Mouse (Mus musculus): Measurements from ENCODE around the gene Agfg1. TPM values are rescaled to one million over a fixed set of nuclear protein-coding genes. Genes with fewer than 3 reads are reported as not detected.

The Agfg1 gene
- 124 and 133 TPM in 2 replicates for polyA plus RNA-seq (2011; ENCODE audit: insufficient read depth, insufficient read length, low read depth, missing spikeins)

DNA sequence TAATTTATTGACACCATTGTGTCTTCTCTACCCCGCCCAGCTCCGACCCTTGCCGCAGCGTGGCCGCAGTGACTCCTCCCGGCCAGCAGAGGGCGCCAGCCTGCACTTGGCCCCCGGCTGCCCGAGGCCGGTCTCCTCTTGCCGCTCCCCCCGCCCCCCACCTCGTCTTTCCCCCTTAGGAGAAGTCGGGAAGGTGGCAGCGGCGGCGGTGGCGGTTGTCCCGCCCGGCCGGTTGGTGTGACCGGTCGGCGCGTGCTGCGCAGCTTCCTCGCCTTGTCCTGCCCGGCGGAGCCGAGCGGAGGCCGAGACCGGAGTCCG, at the start of gene Agfg1:
TSS of gene Agfg1 (plus strand) at position 188 of the 318 bp plus-strand sequence.
- H3K27me3 ChIP-seq (ENCODE audit: control insufficient read depth, insufficient read depth, low read length, poor library complexity, severe bottlenecking): no peaks in the 10 kb centered on the region
- peaks cover 13% of the 10 kb centered on the region for H3K36me3 ChIP-seq (ENCODE audit: control insufficient read depth, insufficient read depth, low read length, poor library complexity, severe bottlenecking)
- peak within 1 kb of the TSS; percentile 75 for H3K4me3 ChIP-seq (ENCODE audit: low read depth, low read length)
- peak within 1 kb of the TSS; percentile 90 for H3K9ac ChIP-seq (ENCODE audit: low read depth, poor library complexity, severe bottlenecking)
- TF ChIP-seq EP300 (IDR thresholded peaks at IDR 0.05; ENCODE audit: insufficient read depth, low read depth, low read length) (peak; percentile 64), CTCF (IDR thresholded peaks at IDR 0.05; ENCODE audit: low read depth, low read length) (peak; percentile 93), POLR2A (IDR thresholded peaks at IDR 0.05; ENCODE audit: insufficient read depth, low read length) (no peak)
- H3K4me1 ChIP-seq (ENCODE audit: control insufficient read depth, insufficient read depth, low read length): no peaks in the 10 kb centered on the region
- H3K27ac ChIP-seq (ENCODE audit: insufficient read depth, low read length): peak within 1 kb of the TSS; percentile 73
- H3K9me3 ChIP-seq (replicated peaks; ENCODE audit: control insufficient read depth, insufficient read depth, low read length, poor library complexity, severe bottlenecking): no peaks in the 10 kb centered on the region

DNA sequence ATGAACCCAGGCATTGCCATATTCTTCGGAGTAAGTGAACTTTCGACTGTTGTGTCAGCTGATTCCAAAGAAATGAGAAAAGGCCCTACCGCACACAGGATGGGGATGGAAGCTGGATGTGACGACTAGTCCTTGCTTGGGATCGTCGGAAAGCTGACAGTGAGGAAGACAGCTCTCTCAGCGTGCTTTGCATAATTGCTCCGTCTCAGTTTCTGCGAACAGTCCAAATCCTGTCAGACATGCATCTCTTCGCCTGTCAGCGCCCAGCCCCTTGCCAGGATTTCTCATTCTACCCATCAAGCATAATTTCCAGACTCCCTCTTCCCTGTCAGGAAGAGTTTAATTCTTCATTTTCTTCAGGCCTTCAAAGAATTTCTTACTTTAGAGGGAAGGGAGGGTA, 48.2 kb upstream of the Agfg1 start:
- H3K36me3 ChIP-seq (ENCODE audit: control insufficient read depth, insufficient read depth, low read length, poor library complexity, severe bottlenecking): no peaks in the 10 kb centered on the region
- no peaks in the 10 kb centered on the region for H3K4me1 ChIP-seq (ENCODE audit: control insufficient read depth, insufficient read depth, low read length)
- no peak for TF ChIP-seq CTCF (IDR thresholded peaks at IDR 0.05; ENCODE audit: low read depth, low read length)
- no peak for TF ChIP-seq POLR2A (IDR thresholded peaks at IDR 0.05; ENCODE audit: insufficient read depth, low read length)
- TF ChIP-seq EP300 (IDR thresholded peaks at IDR 0.05; ENCODE audit: insufficient read depth, low read depth, low read length): no peak
- H3K9ac ChIP-seq (ENCODE audit: low read depth, poor library complexity, severe bottlenecking): no peak overlapping the region
- no peaks in the 10 kb centered on the region for H3K9me3 ChIP-seq (replicated peaks; ENCODE audit: control insufficient read depth, insufficient read depth, low read length, poor library complexity, severe bottlenecking)
- no peak overlapping the region for H3K4me3 ChIP-seq (ENCODE audit: low read depth, low read length)
- no peak overlapping the region for H3K27ac ChIP-seq (ENCODE audit: insufficient read depth, low read length)
- H3K27me3 ChIP-seq (ENCODE audit: control insufficient read depth, insufficient read depth, low read length, poor library complexity, severe bottlenecking): no peaks in the 10 kb centered on the region

DNA sequence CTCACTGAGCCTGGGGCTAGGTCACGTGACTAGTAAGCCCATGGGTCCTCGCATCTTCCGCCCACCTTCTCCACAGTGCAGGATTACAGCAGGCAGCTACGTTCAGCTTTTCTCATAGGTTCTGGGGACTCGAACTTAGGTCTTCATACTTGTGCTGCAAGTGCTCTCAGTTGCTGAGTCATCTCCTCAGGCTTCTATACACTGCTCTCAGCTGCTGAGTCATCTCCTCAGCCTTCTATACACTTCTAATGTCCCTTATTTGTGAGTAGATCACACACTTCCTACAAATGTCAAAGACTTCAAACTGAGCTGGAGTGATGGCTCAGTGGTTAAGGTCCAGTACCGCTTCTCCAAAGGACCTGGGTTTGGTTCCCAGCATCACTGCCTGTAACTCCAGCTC, 47.0 kb upstream of the Agfg1 start:
- H3K9me3 ChIP-seq (replicated peaks; ENCODE audit: control insufficient read depth, insufficient read depth, low read length, poor library complexity, severe bottlenecking): no peaks in the 10 kb centered on the region
- no peak overlapping the region for H3K27ac ChIP-seq (ENCODE audit: insufficient read depth, low read length)
- no peaks in the 10 kb centered on the region for H3K4me1 ChIP-seq (ENCODE audit: control insufficient read depth, insufficient read depth, low read length)
- TF ChIP-seq POLR2A (IDR thresholded peaks at IDR 0.05; ENCODE audit: insufficient read depth, low read length) (no peak), EP300 (IDR thresholded peaks at IDR 0.05; ENCODE audit: insufficient read depth, low read depth, low read length) (no peak), CTCF (IDR thresholded peaks at IDR 0.05; ENCODE audit: low read depth, low read length) (no peak)
- H3K4me3 ChIP-seq (ENCODE audit: low read depth, low read length): no peak overlapping the region
- H3K9ac ChIP-seq (ENCODE audit: low read depth, poor library complexity, severe bottlenecking): no peak overlapping the region
- no peaks in the 10 kb centered on the region for H3K27me3 ChIP-seq (ENCODE audit: control insufficient read depth, insufficient read depth, low read length, poor library complexity, severe bottlenecking)
- no peaks in the 10 kb centered on the region for H3K36me3 ChIP-seq (ENCODE audit: control insufficient read depth, insufficient read depth, low read length, poor library complexity, severe bottlenecking)

DNA sequence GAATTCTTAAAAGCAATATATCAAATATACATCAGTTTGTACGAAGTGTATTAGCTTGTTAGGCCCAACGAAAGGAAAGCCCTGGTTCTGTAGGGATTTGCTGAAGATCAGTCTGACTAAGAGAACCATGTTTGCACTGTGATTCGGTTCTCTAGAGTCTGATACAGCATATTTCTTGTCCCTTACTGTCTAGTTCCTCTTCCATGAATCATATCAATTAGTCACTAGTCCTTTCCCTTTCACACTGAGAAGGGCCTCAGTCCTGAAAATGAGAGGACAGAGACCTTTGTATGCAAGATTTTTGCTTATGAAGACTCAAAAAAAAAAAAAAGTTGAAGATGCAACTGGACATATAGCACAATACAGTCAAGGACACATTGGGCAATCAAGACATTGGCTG, 46.2 kb upstream of the Agfg1 start:
- no peak overlapping the region for H3K4me3 ChIP-seq (ENCODE audit: low read depth, low read length)
- TF ChIP-seq EP300 (IDR thresholded peaks at IDR 0.05; ENCODE audit: insufficient read depth, low read depth, low read length) (no peak), CTCF (IDR thresholded peaks at IDR 0.05; ENCODE audit: low read depth, low read length) (no peak), POLR2A (IDR thresholded peaks at IDR 0.05; ENCODE audit: insufficient read depth, low read length) (no peak)
- H3K4me1 ChIP-seq (ENCODE audit: control insufficient read depth, insufficient read depth, low read length): no peaks in the 10 kb centered on the region
- no peaks in the 10 kb centered on the region for H3K36me3 ChIP-seq (ENCODE audit: control insufficient read depth, insufficient read depth, low read length, poor library complexity, severe bottlenecking)
- no peak overlapping the region for H3K9ac ChIP-seq (ENCODE audit: low read depth, poor library complexity, severe bottlenecking)
- H3K27ac ChIP-seq (ENCODE audit: insufficient read depth, low read length): no peak overlapping the region
- no peaks in the 10 kb centered on the region for H3K27me3 ChIP-seq (ENCODE audit: control insufficient read depth, insufficient read depth, low read length, poor library complexity, severe bottlenecking)
- H3K9me3 ChIP-seq (replicated peaks; ENCODE audit: control insufficient read depth, insufficient read depth, low read length, poor library complexity, severe bottlenecking): no peaks in the 10 kb centered on the region

DNA sequence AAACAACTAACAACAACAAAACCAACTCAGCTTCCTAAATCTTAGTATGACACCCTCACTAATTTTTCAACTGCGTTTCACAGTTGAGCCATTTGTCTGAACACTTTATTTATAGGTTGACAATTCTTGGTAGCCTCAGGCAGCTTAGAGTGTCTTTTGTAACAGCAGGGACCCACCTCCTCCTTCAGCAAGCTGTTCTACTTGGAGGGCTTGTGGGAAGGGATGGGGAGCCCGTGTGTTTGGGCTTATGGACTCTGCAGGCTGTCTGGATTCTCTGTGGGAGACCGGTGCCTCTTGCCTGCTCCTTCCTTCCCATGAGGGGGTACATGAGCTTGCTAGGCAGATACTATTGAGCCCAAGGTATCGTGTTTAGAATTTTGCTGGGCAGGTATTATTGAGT, 45.3 kb upstream of the Agfg1 start:
- TF ChIP-seq EP300 (IDR thresholded peaks at IDR 0.05; ENCODE audit: insufficient read depth, low read depth, low read length) (no peak), POLR2A (IDR thresholded peaks at IDR 0.05; ENCODE audit: insufficient read depth, low read length) (no peak), CTCF (IDR thresholded peaks at IDR 0.05; ENCODE audit: low read depth, low read length) (no peak)
- Histone ChIP-seq H3K36me3 (ENCODE audit: control insufficient read depth, insufficient read depth, low read length, poor library complexity, severe bottlenecking) (no peaks in the 10 kb centered on the region), H3K27me3 (ENCODE audit: control insufficient read depth, insufficient read depth, low read length, poor library complexity, severe bottlenecking) (no peaks in the 10 kb centered on the region), H3K4me1 (ENCODE audit: control insufficient read depth, insufficient read depth, low read length) (no peaks in the 10 kb centered on the region), H3K4me3 (ENCODE audit: low read depth, low read length) (no peak overlapping the region), H3K27ac (ENCODE audit: insufficient read depth, low read length) (no peak overlapping the region), H3K9ac (ENCODE audit: low read depth, poor library complexity, severe bottlenecking) (no peak overlapping the region), H3K9me3 (replicated peaks; ENCODE audit: control insufficient read depth, insufficient read depth, low read length, poor library complexity, severe bottlenecking) (no peaks in the 10 kb centered on the region)

DNA sequence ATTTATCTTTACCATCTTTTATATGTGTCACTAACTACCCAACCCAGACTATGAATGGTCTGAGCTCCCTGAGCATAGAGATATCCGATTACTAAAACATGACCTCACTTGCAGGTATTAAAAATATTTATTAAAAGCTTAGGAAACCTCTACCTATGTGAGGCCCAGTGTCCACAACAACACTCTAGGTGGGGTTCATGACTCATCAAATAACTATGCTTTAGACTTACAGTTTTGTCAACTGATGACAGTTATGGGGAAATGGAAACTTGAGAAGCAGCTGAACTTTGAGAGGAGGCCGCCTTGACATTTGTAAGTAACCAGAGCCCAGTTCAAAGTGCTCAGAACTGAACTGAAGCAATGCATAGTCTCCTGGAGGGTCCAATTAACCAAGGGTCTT, 44.1 kb upstream of the Agfg1 start:
- TF ChIP-seq CTCF (IDR thresholded peaks at IDR 0.05; ENCODE audit: low read depth, low read length) (no peak), EP300 (IDR thresholded peaks at IDR 0.05; ENCODE audit: insufficient read depth, low read depth, low read length) (no peak), POLR2A (IDR thresholded peaks at IDR 0.05; ENCODE audit: insufficient read depth, low read length) (no peak)
- Histone ChIP-seq H3K27me3 (ENCODE audit: control insufficient read depth, insufficient read depth, low read length, poor library complexity, severe bottlenecking) (no peaks in the 10 kb centered on the region), H3K4me3 (ENCODE audit: low read depth, low read length) (no peak overlapping the region), H3K27ac (ENCODE audit: insufficient read depth, low read length) (no peak overlapping the region), H3K4me1 (ENCODE audit: control insufficient read depth, insufficient read depth, low read length) (no peaks in the 10 kb centered on the region), H3K9ac (ENCODE audit: low read depth, poor library complexity, severe bottlenecking) (no peak overlapping the region), H3K9me3 (replicated peaks; ENCODE audit: control insufficient read depth, insufficient read depth, low read length, poor library complexity, severe bottlenecking) (no peaks in the 10 kb centered on the region), H3K36me3 (ENCODE audit: control insufficient read depth, insufficient read depth, low read length, poor library complexity, severe bottlenecking) (no peaks in the 10 kb centered on the region)

Measured in ES-Bruce4 (cell line).